Mouse (Mus musculus): ENCODE results near the gene Zfp646.

Zfp646 gene

GRCm38 (mm10) chr7:127922451-127923275 lies 46.6 kb downstream of the Zfp646 start:
- peak; percentile 51 for DNase-seq

DNA sequence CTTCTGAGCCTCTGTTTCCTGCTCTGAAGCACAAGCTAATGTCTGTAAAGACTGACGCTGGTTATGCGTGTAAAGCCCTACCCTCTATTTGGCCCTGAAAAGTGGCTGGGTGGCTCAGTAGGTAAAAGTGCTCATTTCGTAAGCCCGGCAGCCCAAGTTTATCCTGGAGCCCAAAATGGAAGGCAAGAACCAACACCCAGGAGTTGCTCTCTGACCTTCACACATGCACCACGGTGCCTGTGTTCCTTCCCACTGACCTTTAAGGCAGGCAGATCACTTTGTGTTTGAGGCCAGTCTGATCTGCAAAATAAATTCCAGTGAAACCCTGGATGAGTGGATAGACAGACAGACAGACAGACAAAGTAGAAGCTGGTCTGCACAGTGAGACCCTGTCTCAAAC lies 47.7 kb downstream of the Zfp646 start:
- DNase-seq, result no peak

- DNase-seq, result no peak
Measured at GRCm38 (mm10) chr7:127925252-127925651, 49.2 kb downstream of the Zfp646 start.

DNA sequence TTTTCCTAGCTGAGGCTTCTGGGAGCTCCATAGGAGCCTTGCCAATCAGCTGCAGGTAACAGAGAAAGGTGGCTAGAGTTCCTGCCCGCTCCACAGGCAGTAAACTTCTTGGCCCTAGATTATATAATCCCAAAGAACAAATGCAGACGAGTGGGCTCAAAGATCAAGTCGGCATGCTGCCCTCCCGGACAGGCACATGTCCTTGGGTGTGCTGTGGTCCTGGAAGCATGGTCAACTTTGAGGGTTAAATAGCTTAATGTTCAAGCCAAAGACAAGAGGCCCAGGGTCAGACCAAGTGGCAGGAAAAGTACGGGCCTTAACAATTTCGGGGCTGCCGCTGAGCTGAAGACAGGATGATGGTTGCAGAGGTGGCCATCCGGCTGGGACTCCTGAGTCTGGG lies 50.0 kb downstream of the Zfp646 start:
- DNase-seq, result no peak

DNA sequence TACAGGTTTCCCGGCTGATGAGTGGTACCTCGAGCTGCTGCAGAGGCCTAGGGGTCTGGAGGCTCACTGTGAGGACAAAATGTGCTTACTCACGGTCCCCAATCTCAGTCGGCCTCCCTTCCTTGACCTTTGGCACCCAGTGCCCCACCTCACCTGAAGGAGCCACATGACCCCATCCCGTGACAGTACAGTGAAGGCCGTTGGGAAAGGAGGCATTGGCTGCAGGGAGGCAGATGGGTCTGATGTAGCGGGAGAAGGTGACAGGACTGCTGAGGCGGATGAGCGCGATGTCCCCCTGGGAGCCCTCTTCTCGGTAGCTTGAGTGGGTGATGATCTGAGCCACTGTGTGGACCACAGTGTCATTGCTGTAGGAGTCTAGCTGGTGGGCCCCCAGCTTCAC lies 50.8 kb downstream of the Zfp646 start:
- DNase-seq, result no peak

GRCm38 (mm10) chr7:127927726-127928125 lies 51.7 kb downstream of the Zfp646 start:
- no peak for DNase-seq

DNA sequence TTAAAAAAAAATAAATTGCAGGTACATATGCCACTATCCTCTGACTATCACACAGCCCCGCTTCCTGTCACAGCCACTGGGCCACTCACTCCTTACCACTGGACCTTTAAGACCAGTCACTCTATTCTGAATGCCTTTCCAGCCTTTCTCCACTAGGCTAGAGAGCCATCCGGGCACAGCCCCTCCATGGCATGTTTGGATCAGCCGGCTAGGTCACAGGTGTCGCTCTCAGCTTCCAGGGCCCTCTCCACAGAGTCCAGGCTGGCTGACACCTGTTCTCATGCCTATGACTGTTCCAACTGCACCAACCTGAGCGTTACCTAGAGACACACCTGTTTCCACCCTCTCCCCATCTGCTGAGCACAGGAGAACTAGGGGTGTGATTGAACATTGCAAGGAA lies 52.6 kb downstream of the Zfp646 start:
- no peak for DNase-seq

GRCm38 (mm10) chr7:127929923-127930322 lies 53.9 kb downstream of the Zfp646 start, which contains the start of gene Prss8:
TSS of gene Prss8 (minus strand) at chr7:127930104.
- DNase-seq, result no peak

- DNase-seq, result no peak
Measured at GRCm38 (mm10) chr7:127930636-127931035, 54.6 kb downstream of the Zfp646 start.

DNA sequence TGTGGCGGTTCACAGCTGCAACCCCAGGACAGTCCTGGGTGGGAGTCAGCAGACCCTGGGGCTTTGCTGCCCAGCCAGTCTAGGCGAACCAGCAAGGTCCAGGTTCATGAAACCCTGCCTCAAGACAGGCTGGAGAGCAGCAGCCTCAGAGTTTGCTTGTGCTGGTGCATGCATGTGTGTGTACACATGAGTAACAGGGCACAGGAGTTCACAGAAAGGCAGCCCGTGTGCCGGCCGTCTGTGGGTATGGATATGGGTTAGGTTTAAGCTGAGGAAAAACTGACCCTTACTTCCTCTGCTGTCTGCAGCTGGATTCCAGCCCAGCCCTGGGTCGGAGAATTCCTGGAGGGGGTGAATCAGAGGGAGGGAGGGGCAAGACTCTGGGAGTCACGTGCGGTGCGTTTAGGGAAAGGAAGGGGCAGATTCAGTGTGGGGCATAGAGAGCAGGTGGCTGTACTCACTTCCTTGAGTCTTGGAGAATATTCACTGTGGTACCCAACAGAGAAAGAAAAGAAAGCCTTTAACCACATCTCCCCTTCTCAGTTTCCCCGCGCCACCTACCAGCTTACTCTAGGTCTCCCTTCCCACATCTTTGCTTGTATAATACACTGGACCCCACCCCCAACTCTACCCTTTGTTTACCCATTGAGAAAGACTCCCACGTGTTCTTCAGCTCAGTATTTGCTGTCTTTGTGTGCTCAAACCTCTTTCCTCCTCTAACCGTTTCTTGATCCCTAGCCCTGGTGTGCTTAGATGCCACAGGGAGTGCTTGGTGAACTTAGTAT lies 55.5 kb downstream of the Zfp646 start:
- no peak for DNase-seq

DNA sequence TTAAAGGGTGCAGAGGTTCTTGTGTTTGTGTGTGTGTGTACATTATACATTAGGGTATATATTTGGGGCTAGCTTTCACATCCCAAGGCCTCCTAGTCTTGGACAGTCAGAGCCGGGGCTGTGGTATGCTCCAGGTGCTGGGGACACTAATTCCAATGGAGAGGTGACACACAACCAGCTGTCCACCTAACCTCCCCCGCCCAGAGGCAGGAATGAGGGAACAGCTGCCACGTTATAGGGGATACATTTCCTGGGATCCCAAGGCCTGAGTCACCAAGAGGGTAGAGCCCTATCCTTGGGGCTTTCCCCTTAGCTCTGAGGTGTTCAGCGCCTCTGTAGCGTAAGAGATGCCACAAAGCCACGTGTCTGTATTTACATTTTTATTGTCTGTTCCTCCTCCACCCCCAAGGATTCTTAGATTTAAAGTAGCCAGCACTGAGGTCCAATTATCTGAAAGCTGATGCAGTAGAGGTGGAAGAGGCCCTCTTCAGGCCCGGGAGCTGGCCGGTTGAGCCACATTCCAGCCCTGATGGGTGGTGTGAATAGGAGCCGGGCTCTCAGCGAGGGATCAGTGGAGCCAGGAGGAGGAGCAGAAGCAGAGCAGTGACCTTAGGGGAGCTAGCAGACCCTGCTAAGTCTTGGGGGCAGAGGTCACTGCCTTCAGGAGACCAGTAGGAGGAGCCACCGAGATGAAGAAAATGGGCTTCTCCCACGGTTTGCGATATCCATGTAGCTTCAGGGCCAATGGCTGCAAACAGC lies 56.4 kb downstream of the Zfp646 start:
- no peak for DNase-seq

- DNase-seq, result no peak
Measured at GRCm38 (mm10) chr7:127934075-127934474, 58.1 kb downstream of the Zfp646 start.

- DNase-seq, result peak; percentile 96
Measured at GRCm38 (mm10) chr7:127935028-127935722, 59.2 kb downstream of the Zfp646 start.
